Mouse (Mus musculus) neutrophil, adult 5-6 weeks (primary cell): ENCODE measurements around the gene Maml3. TPM values are rescaled to one million over a fixed set of nuclear protein-coding genes. Genes with fewer than 3 reads are reported as not detected.

Experiments
- ATAC-seq: fragments of 151-379, 151-347 bp; 2 replicates; pipeline ENCODE4 v1.8.0; 2017; ENCODE audit warnings: mild to moderate bottlenecking, moderate TSS enrichment; ENCODE audit not compliant: insufficient number of reproducible peaks, poor library complexity, low FRiP score, severe bottlenecking; ENCODE audit errors: extremely low read depth
- total RNA-seq: library from RNA; stranded (forward); fragments of 200-1000 nt; gene quantifications from 2 replicates; pipeline ENCODE4 v1.2.3, GENCODE M21; 2017

Maml3 gene
- total RNA-seq, 1 experiment from 2014 or later: 11.9 TPM

DNA sequence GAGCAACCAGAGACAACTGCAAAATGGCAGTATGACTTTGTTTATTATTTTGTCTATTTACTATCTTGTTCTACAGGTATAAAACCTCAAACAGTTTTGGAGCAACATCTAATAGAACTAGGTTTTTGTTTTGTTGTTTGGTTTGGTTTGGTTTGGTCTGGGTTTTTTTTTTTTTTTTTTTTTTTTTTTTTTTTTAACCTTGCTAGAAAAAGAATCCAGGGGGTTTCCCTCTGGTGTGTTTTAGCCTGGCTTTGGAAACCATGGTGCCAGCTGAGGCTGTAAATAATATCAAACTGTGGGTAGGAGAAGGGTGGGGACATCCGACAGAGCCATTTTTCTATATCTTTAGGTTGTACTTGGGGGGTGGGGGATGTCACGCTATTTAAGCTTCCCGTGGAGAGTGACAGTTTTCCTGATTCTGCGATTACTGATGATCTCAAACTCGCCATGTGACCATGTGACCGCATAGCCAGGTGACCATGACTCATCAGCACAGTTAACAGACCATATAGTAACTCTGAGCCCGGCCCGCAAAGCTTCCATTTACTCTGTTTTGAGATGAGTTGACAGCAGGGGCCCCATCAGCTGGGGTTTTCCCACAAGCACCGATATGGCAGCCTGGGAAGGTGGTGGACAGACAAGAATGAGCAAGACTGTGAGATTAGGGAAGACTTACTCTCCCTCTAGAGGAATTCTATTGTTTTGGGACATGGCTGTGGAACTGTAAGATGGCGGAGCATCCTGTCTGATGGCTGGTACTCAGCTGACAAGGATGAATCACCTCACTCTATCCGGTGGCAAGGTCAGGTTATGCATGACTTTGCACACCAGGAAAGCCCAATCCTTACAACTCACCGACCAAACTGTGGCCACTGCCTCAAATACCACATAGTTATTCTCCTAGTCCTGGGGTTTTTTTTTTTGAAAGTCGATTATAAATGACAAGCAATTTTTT is 170.1 kb downstream of the Maml3 start:
- no peak for ATAC-seq

DNA sequence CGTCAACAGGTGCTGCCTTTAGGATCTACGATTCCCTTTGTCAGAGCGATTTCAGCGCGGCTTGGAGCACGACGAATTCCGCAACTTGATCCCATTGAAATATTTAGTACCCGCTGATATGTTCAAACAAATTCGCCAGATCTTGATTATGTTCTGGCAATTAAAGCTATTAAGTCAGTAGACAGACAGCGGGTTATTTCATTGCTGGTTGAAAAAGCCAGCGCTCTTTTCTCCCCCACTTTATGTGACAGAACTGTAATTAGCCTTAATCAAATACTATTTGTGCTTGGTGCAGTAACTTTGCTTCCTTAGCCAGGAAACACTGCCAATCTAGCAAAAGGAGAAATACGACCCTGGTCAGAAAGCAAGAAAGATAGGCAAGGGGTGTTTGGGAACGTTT is 176.7 kb downstream of the Maml3 start:
- no peak for ATAC-seq

DNA sequence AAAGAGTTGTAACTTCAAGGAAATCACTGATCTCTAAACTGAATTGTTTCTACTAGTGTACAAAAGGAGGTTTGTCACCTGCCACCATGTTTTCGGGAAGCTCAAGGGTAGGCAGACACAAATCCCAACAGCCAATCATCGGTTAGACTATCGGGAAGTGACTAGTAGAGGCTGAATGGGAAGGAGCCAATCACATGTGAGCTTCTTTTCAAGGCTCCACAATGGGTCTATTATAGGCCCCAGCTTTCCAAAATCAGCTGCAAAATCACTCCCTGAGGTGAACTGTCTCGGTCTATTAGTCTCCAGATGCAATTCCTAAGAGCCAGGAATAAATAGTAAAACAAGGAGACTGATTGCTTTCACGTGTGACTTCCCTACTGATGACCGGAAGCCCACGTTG is 177.3 kb downstream of the Maml3 start:
- ATAC-seq: no peak

DNA sequence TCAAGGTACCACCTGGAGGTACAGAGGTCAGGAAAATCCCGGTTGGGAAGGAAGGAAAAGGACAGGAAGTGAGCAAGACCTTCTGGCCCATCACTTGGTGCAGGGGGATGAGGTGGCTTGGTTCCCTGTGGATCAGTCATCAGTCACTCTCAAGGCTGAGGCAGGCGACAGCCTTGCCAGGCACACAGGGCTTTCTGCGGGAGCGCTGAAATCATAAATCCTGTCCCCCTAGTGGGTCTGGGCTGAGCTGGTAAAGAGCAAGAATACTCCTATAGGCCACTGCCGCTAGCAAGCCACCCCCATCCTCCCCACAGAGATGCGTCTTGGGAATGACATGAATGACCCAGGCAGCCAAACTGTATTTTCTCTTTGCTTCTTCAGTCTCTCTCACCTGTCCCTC is 177.8 kb downstream of the Maml3 start:
- no peak for ATAC-seq

DNA sequence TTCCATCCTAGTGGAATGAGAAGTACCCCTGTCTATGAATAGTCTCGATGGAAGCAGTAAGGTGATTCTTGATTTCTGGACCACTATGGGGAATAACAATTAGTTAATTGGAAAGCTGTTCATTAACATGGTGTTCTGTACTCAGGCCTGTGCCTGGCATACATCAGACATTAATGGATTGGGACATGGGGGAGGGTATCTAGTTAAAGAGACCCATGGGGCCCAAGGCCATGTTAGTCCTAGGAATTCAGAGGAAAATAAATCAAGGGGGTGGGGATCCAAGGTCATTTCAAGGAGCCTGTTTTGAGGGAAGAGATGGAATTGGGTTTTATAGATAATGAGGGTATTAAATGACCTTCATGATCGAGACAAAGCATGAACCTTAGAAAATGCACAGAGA is 179.1 kb downstream of the Maml3 start:
- ATAC-seq: no peak

DNA sequence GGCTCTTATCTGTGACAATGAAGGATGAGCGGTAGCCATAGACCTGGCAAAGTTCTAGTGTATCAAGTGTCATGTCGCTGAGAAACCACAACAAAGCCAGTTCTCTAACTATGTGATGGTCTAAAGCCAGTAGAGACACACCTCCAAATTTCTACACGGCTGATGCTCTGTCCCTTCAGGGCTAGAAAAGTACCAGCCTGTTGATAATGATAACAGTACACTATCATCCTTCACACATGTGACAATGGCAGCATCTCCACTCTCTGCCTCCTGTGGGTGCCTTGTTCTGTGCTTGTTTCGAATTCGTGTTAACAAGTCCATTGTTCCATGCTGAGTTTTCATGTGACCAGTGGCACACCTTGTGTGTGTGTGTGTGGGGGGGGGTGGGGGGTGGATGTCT is 180.2 kb downstream of the Maml3 start:
- no peak for ATAC-seq

DNA sequence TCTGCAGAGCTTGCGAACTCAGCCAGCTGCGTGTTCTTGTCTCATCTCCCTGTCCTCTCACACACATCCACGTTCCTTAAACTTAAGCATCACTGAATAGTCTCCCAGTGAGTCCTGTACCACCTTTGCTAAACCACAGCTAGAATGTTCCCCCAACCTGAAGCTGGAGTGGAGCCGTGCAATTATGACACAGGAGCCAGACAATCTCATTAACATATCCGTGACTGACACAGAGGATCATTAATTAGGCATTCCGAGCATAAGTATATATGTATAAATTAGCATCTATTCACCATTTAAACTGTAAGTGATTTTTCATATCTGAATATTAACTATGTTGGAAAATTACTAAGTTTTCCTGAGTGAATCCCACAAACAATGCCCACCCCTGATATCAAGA is 181.1 kb downstream of the Maml3 start:
- ATAC-seq: no peak

DNA sequence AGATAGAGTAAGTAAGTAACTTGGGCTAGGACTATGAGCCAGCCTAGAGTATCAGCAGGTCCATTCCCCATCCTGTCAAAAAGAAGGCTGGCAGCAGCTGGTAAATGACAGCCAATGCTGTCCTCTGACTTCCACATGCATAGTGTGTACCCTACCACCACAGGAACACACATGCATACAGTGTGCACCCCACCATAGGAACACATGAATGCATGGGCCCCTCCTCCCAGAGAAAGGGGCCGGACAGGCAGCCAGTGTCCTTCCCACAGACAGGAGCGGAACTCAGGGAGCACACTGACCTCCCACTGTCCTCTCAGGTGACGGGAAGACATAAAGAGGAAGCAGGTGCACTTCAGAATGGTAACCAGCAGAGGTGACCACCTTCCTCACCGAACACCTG is 188.0 kb downstream of the Maml3 start:
- no peak for ATAC-seq

DNA sequence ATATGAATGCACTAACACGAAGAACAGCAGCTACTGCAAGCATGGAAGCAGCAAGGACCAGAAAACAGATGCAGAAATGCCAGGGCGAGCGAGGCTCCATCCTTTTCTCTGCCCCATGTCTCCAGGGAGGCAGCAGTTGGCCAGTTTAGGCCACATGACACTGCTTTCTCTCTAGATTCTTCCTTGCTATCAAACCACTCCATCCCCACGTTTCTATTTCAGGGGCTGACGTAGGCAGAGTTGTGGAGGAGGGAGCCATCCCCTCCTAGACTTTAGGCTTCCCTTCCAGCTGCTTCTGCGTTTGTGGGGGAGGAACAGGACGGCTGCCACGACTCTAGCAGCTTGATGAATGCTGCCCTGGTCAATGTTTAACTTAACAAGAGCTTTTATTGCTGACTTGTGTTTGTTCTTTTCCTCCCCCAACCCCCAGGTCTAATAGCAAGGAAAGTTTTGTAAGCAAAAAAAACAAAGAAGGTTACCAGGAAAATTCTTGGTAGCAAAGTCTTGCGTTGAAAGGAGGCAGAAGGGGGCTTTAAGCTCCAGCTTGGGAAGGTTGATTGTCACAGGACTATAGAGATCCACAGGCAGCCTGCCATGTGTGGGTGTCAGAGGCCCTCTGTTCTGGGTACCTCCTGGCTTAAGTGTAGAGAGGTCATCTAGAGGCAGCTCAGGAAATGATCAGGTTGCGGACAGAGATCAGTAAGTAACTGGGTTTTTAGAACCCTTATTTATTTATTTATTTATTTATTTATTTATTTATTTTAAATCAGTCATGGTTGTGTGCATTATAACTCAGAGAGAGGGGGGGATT is 188.6 kb downstream of the Maml3 start:
- ATAC-seq: no peak

DNA sequence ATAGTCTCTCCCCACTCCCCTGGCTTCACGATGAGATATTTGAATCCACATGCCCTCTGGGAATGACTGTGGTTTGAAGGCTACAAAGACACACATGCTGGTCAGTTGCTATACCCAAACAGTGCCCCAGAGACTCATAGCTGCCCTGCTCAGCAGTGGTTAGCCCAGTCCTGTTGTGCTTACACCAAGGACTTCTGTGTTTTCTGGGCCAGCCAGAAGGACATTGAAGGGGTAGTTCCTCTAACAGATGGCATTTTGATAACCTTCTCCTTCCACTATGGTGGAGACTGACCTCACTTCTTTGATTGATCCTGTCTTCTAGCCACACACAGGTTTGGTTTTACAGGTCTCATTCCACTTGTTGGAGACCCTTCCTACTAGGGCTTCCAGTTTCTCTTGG is 189.5 kb downstream of the Maml3 start:
- ATAC-seq: no peak

DNA sequence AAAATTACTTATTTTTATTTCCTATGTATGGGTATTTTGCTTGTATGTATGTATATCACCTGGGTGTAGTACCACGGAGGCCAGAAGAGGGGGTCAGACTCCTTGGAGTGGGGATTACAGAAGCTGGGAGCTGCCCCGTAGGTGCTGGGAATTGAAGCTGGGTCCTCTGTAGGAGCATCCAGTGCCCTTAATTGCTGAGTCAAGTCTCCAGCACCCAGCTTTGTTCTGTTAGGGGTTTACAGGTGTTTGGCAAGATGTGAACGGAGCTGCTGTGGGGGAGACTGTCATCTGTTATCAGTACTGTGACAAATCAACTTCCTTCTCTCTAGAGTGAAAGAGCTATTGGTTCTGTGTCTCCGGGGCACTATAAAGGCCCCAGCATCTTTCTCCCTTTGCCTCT is 190.0 kb downstream of the Maml3 start:
- ATAC-seq: no peak

DNA sequence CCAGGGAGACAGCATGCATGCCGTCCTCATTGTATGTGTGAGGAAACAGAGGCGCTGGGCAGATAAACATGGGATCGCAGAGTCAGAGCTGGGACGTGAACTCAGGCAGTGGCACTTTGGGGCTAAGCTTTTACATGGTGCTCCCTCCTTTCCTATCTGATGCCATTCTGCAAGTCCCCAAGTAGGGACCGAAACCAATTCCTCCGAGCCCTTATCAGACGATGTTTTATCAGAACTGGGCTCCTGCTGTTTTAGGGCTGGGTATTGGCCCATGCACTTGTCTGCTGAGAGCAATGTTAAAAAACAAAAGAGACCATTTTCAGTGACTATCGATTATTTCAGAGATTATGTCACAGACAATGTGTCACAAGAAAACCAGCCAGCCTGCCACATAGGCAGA is 191.4 kb downstream of the Maml3 start:
- ATAC-seq: no peak

DNA sequence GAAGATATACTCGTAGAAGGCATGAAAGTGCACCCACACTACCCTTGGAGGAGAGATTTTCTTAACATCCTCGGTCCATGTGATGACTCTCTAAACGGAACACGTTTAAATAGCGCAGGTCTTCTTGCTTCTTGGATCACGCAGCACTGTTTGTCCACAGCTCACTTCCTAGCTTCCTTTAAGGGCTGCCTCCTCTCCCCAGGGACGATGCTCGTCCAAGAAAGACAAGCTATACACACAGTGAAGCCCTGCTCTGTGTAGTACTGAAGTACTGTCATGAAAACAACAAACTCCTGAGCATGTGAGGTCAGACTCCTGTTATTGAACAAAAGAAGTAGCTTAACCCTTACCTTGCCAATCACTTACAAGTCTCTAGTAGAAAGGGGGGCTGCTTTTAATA is 192.7 kb downstream of the Maml3 start:
- no peak for ATAC-seq

DNA sequence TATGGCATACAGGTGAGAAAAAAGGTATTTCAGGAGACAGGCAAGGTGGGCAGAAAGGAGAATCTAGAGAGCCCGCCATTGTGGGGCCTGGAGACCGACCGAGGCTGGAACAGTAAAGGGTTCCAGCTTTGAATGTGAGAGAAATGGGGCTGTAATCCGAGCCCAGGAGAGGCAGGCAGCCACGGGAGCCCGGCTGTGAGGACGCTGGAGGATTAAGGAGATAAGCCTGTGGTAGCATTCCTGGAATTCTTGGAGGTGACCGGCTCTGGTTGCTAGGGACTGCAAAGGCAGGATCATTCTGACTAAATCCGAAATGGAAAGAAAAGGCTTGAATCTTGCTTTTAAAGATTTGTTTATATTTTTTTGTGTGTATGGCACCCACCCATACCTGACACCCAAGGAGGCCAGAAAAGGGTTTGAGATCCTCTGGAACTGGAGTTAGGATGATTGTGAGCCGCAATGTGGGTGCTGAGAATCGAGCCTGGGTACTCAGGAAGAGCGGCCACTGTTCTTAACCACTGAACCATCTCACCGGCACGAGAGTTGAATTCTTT is 196.4 kb downstream of the Maml3 start:
- ATAC-seq: no peak

DNA sequence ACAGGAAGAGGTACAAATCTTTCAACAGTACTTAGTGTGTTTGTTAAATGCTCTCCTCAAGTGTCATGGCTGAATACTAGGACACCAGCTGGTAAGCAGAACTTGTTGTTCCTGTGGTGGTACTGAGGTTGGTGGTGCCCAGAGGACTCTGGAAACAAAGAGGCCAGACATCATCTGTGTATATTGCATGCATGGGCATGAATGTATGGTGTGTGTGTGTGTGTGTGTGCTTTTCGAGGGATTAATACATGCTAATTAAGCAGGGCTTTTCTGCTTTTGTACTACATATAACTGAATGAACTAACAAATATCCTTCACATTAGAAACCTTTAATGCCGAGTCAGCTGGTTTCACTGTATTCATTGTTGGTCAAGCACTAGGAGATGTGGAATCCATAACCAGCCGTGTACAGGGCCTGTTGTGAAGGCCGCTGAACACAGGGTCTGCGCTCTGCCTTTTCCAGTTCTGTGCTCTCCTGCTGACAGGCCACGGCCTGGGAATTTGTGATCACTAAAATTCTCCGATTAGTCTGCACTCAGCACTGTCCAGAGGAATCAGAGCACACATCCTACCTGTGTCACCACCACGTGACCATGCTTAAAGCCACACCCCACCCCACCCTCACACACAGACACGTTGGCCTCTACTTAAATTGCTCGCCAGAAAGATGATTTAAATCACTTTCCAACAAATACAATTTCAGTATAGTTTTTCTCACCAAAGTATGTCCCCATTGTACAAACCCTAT is 197.6 kb downstream of the Maml3 start:
- ATAC-seq: no peak

DNA sequence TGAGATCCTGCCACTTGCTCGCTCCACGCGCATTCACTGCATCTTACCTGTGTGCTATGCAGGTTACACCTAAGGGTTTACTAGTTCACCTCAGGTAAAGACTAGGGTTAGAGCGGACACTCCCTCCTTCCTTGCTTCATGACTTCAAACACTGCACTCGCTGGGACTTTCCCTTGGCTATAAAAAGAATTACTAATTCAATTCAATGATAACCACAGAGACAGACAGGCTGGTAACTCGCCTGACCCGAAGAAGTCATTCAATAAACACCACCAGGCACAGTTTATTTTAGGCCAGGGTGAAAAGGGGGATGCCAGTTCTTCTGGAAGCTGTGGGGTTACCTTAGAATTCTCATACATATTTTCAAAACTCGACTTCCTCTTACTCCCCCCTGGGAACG is 199.0 kb downstream of the Maml3 start:
- ATAC-seq: 0 out of 2 replicates have a peak, but pooled peaks have one; percentile 30

DNA sequence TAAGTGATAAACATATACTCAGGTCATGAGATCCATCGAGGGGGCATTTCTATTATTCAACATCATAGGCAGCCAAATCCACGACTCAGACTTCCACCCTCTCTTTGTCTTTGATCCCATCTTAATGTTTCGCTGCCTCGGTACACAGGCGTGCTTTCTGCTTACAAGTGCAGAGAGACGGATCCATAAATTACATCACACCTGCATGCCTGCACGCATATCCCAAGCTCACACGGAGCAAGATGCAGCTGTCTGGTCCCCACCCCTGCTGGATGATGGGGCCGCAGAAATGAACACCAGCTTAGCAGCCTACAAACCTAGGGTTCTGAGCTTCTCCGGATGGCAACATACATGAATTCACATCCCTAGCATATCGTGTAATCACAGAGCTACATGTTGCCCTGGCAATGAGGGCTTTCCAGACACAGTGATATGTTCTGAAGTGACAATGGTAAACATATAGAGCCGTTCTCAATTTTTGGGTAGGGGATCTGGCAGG is 200.5 kb downstream of the Maml3 start:
- no peak for ATAC-seq

DNA sequence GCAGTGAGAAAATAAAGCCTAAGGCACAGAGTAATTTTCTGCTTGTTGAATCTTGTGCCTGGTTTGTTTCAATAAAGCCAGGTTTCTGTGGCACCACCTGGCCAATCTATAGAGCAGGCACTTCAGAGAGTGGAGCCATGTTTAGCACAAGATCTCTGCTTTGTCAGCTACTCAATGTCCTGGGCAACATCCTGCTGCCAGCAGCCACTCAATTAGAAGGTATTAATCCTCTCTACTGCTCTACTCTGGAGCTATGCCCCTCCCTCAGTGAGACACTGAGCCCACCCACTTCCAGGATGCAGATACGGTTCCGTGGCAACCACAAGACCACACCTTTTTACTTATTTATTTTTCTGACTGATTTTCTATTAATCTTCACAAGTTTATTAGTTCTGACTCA is 203.7 kb downstream of the Maml3 start:
- no peak for ATAC-seq

DNA sequence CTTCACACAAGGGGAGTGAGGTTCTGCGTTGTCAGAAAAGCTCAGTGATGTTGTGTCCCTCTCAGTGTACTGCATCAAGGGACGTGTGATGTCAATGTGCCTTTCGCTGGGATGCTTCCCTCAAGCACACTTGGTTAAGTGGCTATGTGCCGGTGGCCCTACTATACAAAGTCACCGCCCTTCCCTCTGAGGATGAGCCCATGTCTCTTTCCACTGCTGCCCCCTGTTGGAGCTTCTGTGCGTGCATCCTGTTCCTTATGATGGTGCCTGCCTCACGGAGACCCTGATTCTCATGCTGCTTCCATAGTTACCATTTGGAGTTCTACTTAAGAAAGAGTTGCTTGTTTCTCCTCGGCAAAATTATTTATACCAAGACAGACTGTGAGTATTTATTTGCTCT is 210.4 kb downstream of the Maml3 start:
- ATAC-seq: no peak
